Mouse (Mus musculus) embryonic facial prominence, embryonic 12.5 days (tissue): ENCODE results near the gene A630095N17Rik. TPM values are rescaled to one million over a fixed set of nuclear protein-coding genes. Genes with fewer than 3 reads are reported as not detected.
A peak's percentile ranks its signal among the peaks of the same experiment; 100 is the strongest.

Source experiments
- ATAC-seq: fragments of 200-750 bp; cut with Nextera tagmentation; 2 replicates; pipeline ENCODE4 v1.8.0; 2017; ENCODE audit not compliant: insufficient number of reproducible peaks, insufficient read depth, low FRiP score, low TSS enrichment
- H3K27ac ChIP-seq: fragments of 300-500 bp; sonication (generic); 2 replicates; pipeline ENCODE4 v1.5.1; 2016; ENCODE audit warnings: mild to moderate bottlenecking
- H3K27me3 ChIP-seq: fragments of 300-500 bp; sonication (generic); 2 replicates; pipeline ENCODE4 v1.6.1; 2016; ENCODE audit warnings: mild to moderate bottlenecking, moderate library complexity
- H3K36me3 ChIP-seq: fragments of 300-500 bp; sonication (generic); 2 replicates; pipeline ENCODE4 v1.6.1; 2016; ENCODE audit warnings: mild to moderate bottlenecking
- H3K4me1 ChIP-seq: fragments of 300-500 bp; sonication (generic); 2 replicates; pipeline ENCODE4 v1.6.1; 2016
- H3K4me2 ChIP-seq: fragments of 300-500 bp; sonication (generic); replicated peaks from 2 replicates; pipeline ENCODE4 v1.6.1; 2016; ENCODE audit warnings: mild to moderate bottlenecking, moderate library complexity
- H3K4me3 ChIP-seq: fragments of 300-500 bp; sonication (generic); 2 replicates; pipeline ENCODE4 v1.5.1; 2016; ENCODE audit warnings: mild to moderate bottlenecking
- H3K9ac ChIP-seq: fragments of 300-500 bp; sonication (generic); 2 replicates; pipeline ENCODE4 v1.6.1; 2016; ENCODE audit warnings: mild to moderate bottlenecking, moderate library complexity
- H3K9me3 ChIP-seq: fragments of 300-500 bp; sonication (generic); 2 replicates; pipeline ENCODE4 v1.6.1; 2016; ENCODE audit warnings: mild to moderate bottlenecking, moderate library complexity
- WGBS: fragments of 180-500 bp; shearing (Covaris S2); methylation state at CpG from one replicate; pipeline ENCODE4 v1.1.7; 2016; 5-methylcytosine and 5-hydroxymethylcytosine counted together
- polyA plus RNA-seq: library from polyadenylated mRNA; unstranded; fragments of >200 nt; fragmentation: Nextera tagmentation; extraction: Ambion mirVana; gene quantifications from 2 replicates; pipeline ENCODE4 v1.2.1, GENCODE M21; 2016

Gene A630095N17Rik
- polyA plus RNA-seq, 1 experiment from 2014 or later = not detected

- Histone ChIP-seq H3K9ac (peak overlapping the region; percentile 92), H3K4me2 (peak overlapping the region; percentile 94), H3K27me3 (0 out of 2 replicates have a peak, but pooled peaks cover 3% of the 10 kb centered on the region), H3K4me1 (peaks cover 28% of the 10 kb centered on the region), H3K36me3 (peaks cover 34% of the 10 kb centered on the region), H3K4me3 (peak overlapping the region; percentile 95), H3K9me3 (no peaks in the 10 kb centered on the region), H3K27ac (no peak overlapping the region)
- 13% methylated on average over 17 of the region's 17 CpGs for WGBS
- ATAC-seq = no peak
Observed at GRCm38 (mm10) chr1:75211141-75211708, 20.7 kb downstream of the A630095N17Rik start.

GRCm38 (mm10) chr1:75210136-75211087 lies 21.5 kb downstream of the A630095N17Rik start, which contains the start of the genes Glb1l and Stk16:
Glb1l (minus strand) TSS chr1:75210813.
Stk16 (plus strand) TSS chr1:75210838.
- H3K4me1 ChIP-seq = peaks cover 28% of the 10 kb centered on the region
- H3K4me2 ChIP-seq = peak within 1 kb of the TSS; percentile 94
- ATAC-seq = peak; percentile 89
- H3K27me3 ChIP-seq = no peaks in the 10 kb centered on the region
- H3K4me3 ChIP-seq = peak within 1 kb of the TSS; percentile 95
- WGBS = 5% methylated on average over 42 of the region's 42 CpGs
- no peaks in the 10 kb centered on the region for H3K9me3 ChIP-seq
- H3K27ac ChIP-seq = no peak within 1 kb of the TSS
- peaks cover 31% of the 10 kb centered on the region for H3K36me3 ChIP-seq
- peak within 1 kb of the TSS; percentile 92 for H3K9ac ChIP-seq

GRCm38 (mm10) chr1:75208967-75209678 lies 22.8 kb downstream of the A630095N17Rik start:
- ATAC-seq = no peak
- no peaks in the 10 kb centered on the region for H3K27me3 ChIP-seq
- peak overlapping the region; percentile 94 for H3K4me2 ChIP-seq
- peak overlapping the region; percentile 46 for H3K4me3 ChIP-seq
- 11% methylated on average over 34 of the region's 34 CpGs for WGBS
- H3K36me3 ChIP-seq = peaks cover 24% of the 10 kb centered on the region
- H3K4me1 ChIP-seq = peaks cover 28% of the 10 kb centered on the region
- no peaks in the 10 kb centered on the region for H3K9me3 ChIP-seq
- peak overlapping the region; percentile 64 for H3K9ac ChIP-seq
- H3K27ac ChIP-seq = 0 out of 2 replicates have a peak overlapping the region, but pooled peaks have one; percentile 19

- 94% methylated on average over 1 of the region's 1 CpGs for WGBS
- ATAC-seq = no peak
- Histone ChIP-seq H3K4me2 (no peak overlapping the region), H3K36me3 (peaks cover 38% of the 10 kb centered on the region), H3K9ac (no peak overlapping the region), H3K9me3 (no peaks in the 10 kb centered on the region), H3K4me1 (no peaks in the 10 kb centered on the region), H3K4me3 (no peak overlapping the region), H3K27ac (no peak overlapping the region), H3K27me3 (no peaks in the 10 kb centered on the region)
Observed at GRCm38 (mm10) chr1:75201236-75201635, 30.7 kb downstream of the A630095N17Rik start.

- Histone ChIP-seq H3K27me3 (no peaks in the 10 kb centered on the region), H3K4me1 (peaks cover 17% of the 10 kb centered on the region), H3K4me2 (peak overlapping the region; percentile 80), H3K27ac (peak overlapping the region; percentile 88), H3K9ac (peak overlapping the region; percentile 78), H3K4me3 (peak overlapping the region; percentile 65), H3K36me3 (peaks cover 22% of the 10 kb centered on the region), H3K9me3 (no peaks in the 10 kb centered on the region)
- no peak for ATAC-seq
- WGBS = under 1% methylated on average over 19 of the region's 19 CpGs
Observed at GRCm38 (mm10) chr1:75192452-75192851, 39.5 kb downstream of the A630095N17Rik start.

GRCm38 (mm10) chr1:75191622-75192402 lies 40.1 kb downstream of the A630095N17Rik start, which contains the start of the genes Ankzf1 and Atg9a:
Ankzf1 (plus strand) TSS chr1:75192151.
Atg9a (minus strand) TSS chr1:75192196.
- peaks cover 23% of the 10 kb centered on the region for H3K36me3 ChIP-seq
- no peaks in the 10 kb centered on the region for H3K27me3 ChIP-seq
- ATAC-seq = peak; percentile 99
- H3K9ac ChIP-seq = peak within 1 kb of the TSS; percentile 82
- peaks cover 17% of the 10 kb centered on the region for H3K4me1 ChIP-seq
- WGBS = 1% methylated on average over 56 of the region's 56 CpGs
- no peaks in the 10 kb centered on the region for H3K9me3 ChIP-seq
- peak within 1 kb of the TSS; percentile 88 for H3K27ac ChIP-seq
- peak within 1 kb of the TSS; percentile 65 for H3K4me3 ChIP-seq
- peak within 1 kb of the TSS; percentile 80 for H3K4me2 ChIP-seq

- WGBS = 36% methylated on average over 5 of the region's 5 CpGs
- Histone ChIP-seq H3K27me3 (no peaks in the 10 kb centered on the region), H3K9ac (peak overlapping the region; percentile 82), H3K4me1 (peaks cover 17% of the 10 kb centered on the region), H3K4me3 (peak overlapping the region; percentile 65), H3K9me3 (no peaks in the 10 kb centered on the region), H3K4me2 (peak overlapping the region; percentile 80), H3K36me3 (peaks cover 24% of the 10 kb centered on the region), H3K27ac (peak overlapping the region; percentile 88)
- ATAC-seq = no peak; the same call in 1 of the 2 replicates
Observed at GRCm38 (mm10) chr1:75191258-75191621, 40.7 kb downstream of the A630095N17Rik start.

- peak overlapping the region; percentile 65 for H3K4me3 ChIP-seq
- peaks cover 17% of the 10 kb centered on the region for H3K4me1 ChIP-seq
- WGBS = 57% methylated on average over 2 of the region's 2 CpGs
- H3K9ac ChIP-seq = peak overlapping the region; percentile 82; the same call in 1 of the 2 replicates
- peaks cover 29% of the 10 kb centered on the region for H3K36me3 ChIP-seq
- peak overlapping the region; percentile 80 for H3K4me2 ChIP-seq
- H3K27ac ChIP-seq = no peak overlapping the region
- H3K9me3 ChIP-seq = no peaks in the 10 kb centered on the region; the same call in 1 of the 2 replicates
- no peaks in the 10 kb centered on the region for H3K27me3 ChIP-seq
- ATAC-seq = no peak
Observed at GRCm38 (mm10) chr1:75190577-75190976, 41.3 kb downstream of the A630095N17Rik start.

- peaks cover 47% of the 10 kb centered on the region for H3K36me3 ChIP-seq
- no peak overlapping the region for H3K4me2 ChIP-seq
- no peak overlapping the region for H3K9ac ChIP-seq
- no peaks in the 10 kb centered on the region for H3K27me3 ChIP-seq
- ATAC-seq = no peak
- peaks cover 10% of the 10 kb centered on the region for H3K4me1 ChIP-seq
- 84% methylated on average over 2 of the region's 2 CpGs for WGBS
- H3K4me3 ChIP-seq = no peak overlapping the region
- H3K9me3 ChIP-seq = no peaks in the 10 kb centered on the region; the same call in 1 of the 2 replicates
- no peak overlapping the region for H3K27ac ChIP-seq
Observed at GRCm38 (mm10) chr1:75187914-75188483, 43.9 kb downstream of the A630095N17Rik start.

- ATAC-seq = no peak
- H3K9me3 ChIP-seq = no peaks in the 10 kb centered on the region; the same call in 1 of the 2 replicates
- peaks cover 56% of the 10 kb centered on the region for H3K36me3 ChIP-seq
Observed at GRCm38 (mm10) chr1:75187126-75187525, 44.8 kb downstream of the A630095N17Rik start.

More at GRCm38 (mm10) chr1:75187126-75187525, 44.8 kb downstream of the A630095N17Rik start:
- Histone ChIP-seq H3K4me1 (peaks cover 8% of the 10 kb centered on the region), H3K27ac (no peak overlapping the region), H3K9ac (no peak overlapping the region), H3K27me3 (no peaks in the 10 kb centered on the region), H3K4me2 (no peak overlapping the region), H3K4me3 (no peak overlapping the region)
